Mouse (Mus musculus) hematopoietic stem cell, adult 5-6 weeks (primary cell): ENCODE data around the gene Gtf2ird1. TPM values are rescaled to one million over a fixed set of nuclear protein-coding genes. Genes with fewer than 3 reads are reported as not detected.

ENCODE experiments used
- ATAC-seq, 2 experiments: fragments of 125-278 bp in 1 of 2; replicated peaks in 1 of 2; 2 replicates each; pipeline ENCODE4 v1.8.0; 2016 to 2017; ENCODE audit warnings: inconsistent platforms in 2 of 2, mild to moderate bottlenecking in 2 of 2, moderate number of reproducible peaks in 2 of 2, low read depth in 1 of 2, moderate TSS enrichment in 1 of 2; ENCODE audit not compliant: low FRiP score in 2 of 2, poor library complexity in 2 of 2, severe bottlenecking in 2 of 2, insufficient read depth in 1 of 2, low TSS enrichment in 1 of 2
- total RNA-seq: library from RNA; stranded (forward); fragments of 172-1452, 232-1000 nt; gene quantifications from 2 replicates; pipeline ENCODE4 v1.2.3, GENCODE M21; 2017

The Gtf2ird1 gene
- total RNA-seq, 1 experiment from 2014 or later = 28.3 TPM

GRCm38 (mm10) chr5:134430087-134430486, 26.4 kb downstream of the Gtf2ird1 start:
- ATAC-seq = no peak

DNA sequence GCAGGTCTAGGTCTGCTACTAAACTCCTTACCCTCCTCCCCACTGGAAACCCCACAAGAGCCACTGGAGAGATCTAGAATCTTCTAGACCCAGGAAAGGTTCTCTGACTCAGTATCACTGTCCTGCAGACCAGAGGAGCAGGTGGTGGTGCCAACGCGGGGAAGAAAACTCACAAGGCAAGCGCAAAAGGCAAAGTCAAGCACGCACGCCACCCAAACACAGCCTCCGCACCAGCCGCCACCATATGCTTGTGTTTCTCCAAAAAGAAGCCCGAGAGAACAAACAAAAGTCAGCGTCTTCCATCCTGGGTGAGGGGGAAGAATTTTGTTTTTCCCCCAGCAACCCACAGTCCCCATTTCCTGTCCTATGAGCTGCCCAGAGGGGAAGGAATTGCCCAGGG, 28.9 kb downstream of the Gtf2ird1 start:
- no peak for ATAC-seq

DNA sequence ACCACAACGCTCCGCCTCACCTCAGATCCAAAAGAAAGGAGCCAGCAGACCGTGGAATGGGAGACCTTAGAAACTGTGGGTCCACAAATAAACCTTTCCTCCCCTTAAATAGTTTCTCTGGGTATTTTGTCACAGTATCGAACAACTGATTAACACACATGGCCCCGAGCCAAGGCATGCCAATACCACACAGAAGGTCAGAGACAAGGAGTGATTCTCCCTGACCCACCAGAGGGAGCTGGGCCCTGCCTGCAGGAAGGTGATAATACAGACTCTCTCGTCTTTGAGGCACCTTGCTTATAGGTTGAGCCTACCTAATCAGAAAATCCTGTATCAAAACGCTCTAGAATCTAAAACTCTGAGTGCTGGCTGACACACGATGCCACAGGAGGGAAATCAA, 30.9 kb downstream of the Gtf2ird1 start:
- no peak for ATAC-seq

- no peak for ATAC-seq
Observed at GRCm38 (mm10) chr5:134423930-134424329, 32.6 kb downstream of the Gtf2ird1 start.

DNA sequence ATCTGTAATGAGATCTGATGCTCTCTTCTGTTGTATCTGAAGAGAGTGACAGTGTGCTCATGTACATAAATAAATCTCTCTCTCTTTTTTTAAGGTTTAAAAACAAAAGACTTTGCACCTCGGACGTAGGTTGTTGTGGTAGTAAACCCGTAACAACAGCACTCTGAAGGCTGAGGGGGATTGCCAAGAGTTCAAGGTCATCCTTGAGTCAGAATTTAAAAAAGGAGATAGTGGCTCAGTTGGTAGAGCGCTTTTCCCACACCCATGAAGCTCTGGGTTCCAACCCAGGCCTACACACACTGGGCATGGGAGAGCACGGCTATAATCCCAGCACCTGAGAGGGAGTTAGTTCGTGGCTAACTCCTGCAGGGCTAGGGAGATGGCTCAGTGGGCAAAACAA, 33.1 kb downstream of the Gtf2ird1 start:
- ATAC-seq = no peak

DNA sequence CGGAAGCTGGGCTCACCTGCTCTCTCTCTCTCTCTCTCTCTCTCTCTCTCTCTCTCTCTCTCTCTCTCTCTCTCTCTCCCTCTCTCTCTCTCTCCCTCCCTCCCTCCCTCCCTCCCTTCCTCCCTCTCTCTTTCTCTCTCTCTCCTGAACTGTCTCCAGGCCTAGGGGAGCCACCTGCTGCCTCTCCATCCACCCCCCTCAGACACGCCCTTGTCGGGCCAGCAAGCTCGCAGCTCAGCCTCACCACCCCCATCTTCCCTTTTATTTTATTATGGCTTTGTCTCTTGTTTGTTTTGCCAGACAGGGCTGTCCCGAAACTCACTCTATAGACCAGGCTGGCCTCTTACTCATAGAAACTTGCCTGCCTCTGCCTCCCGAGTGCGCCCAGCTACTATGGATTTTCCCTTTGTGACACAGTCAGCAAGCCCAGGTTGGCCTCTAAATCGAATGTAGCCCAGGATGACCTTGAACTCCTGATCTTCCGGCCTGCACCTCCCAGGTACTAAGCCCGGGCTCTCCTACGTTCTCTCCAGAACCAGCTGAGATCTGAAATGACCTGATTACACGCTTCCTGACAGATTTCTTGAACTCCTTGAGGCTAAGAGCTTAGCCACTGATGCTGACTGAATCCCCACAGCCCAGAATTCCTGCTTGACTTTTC, 34.1 kb downstream of the Gtf2ird1 start:
- no peak for ATAC-seq

DNA sequence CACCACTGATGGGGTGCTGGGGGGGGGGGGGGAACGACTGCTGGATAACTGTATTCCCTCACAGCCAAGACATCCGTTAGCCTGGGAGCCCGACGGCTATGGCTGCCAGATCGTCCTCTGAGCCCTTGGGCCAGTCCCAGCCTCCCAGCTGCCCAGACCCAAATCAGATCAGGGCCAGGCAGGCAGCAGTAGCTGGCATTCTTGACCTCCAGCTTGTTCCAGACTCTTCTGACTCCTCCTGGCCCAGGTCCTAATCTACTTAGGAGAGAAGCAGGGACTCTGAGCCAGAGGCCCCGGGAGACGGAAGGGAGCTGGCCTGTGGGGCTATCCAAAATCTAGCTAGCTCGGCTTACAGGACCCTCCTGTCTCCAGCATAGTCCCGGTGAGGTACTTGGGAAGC, 35.5 kb downstream of the Gtf2ird1 start:
- ATAC-seq = no peak

- ATAC-seq = no peak
Observed at GRCm38 (mm10) chr5:134419700-134420099, 36.8 kb downstream of the Gtf2ird1 start.

DNA sequence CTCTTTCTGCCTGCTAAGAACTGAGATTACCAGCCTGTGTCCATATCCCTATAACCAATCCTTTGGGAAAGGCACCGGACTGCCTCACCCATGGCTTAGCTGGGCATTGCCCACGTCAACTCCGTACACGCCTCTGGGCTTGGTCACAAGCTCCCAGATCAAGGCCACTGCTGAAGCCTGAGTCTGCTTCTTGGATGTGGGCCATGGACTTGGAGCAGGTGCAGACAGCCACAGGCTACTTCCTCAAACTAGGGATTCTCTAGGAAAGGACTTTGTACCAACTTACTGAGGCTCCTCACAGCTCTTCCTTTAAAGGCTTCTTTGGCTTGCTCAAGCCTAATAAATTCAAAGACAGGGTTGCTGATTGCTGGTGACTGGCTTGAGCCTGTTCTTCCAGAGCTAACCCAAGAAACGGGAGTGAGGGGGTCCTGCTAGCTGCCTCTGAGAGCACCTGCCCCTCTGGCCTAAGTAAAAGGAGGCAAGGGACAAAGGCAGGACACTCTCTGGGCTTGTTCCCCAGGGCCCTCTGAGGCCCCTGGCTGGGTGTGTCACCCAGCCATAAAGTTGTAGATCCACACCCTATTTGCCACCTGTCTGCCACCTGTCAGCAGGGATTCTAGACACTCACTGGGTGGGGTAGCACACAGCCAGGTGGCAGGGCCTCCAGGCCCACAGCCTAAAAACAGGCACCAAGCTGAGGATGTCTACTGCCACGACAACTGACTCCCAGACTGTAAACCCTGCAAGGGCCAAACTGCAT, 38.0 kb downstream of the Gtf2ird1 start:
- ATAC-seq = peak in 1 of 2 experiments; percentile 59; a peak in 1 of 4 replicates

DNA sequence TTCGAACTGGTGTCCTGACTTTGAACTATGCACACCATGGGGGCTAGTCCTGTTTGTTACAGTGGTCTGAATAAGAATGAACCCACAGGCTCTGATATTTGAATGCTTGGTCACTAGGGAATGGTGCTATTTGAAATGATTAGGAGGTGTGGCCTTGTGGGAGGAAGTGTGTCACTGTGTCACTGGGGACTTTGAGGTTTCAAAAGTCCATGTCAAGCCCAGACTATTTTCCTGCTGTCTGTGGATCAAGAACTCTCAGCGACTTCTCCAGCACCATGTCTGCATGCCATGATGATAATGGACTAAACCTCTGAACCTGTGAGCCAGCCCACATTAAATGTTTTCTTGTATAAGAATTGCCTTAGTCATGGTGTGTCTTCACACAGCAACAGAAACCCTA, 44.2 kb downstream of the Gtf2ird1 start:
- peak; percentile 9 to 44; a peak in 2 of 4 replicates for ATAC-seq

GRCm38 (mm10) chr5:134410307-134410836, 46.1 kb downstream of the Gtf2ird1 start:
- no peak for ATAC-seq

- ATAC-seq = no peak
Observed at GRCm38 (mm10) chr5:134409606-134410306, 46.8 kb downstream of the Gtf2ird1 start.

GRCm38 (mm10) chr5:134408119-134408518, 48.4 kb downstream of the Gtf2ird1 start:
- no peak for ATAC-seq

GRCm38 (mm10) chr5:134401841-134402240, 54.7 kb downstream of the Gtf2ird1 start:
- ATAC-seq = no peak

DNA sequence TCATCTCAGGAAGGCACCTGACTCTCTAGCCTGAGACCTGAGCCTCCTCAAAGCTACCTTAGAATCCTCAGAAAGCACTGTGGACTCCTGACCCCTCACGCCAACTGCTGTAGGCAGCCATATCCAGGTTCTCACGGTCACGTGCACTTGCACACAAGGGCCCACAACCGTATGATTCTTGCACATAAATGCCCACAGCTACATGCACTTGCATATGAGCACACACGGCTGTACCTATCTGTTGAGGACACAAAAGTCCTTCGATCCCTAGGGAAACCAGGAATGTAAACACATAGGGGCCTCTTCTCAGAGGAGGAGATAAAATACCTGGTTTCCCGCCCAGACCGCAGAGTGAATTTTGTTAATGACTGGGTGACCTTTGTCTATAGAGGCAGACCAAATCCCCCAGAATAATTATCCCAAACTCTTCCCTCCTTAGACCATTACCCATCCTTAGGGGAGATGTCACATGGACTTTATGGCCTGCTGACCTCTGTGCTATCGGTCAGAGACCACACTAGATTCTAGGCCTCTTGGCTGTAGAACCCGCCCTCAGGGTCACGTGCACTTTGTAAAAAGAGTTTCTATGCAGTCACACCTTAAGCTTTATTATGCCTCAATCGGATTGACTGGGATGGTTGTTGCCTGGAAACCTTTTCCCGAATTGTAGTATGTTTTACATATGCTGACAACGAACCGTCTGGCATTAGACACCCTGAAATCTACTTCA, 58.9 kb downstream of the Gtf2ird1 start:
- no peak for ATAC-seq

GRCm38 (mm10) chr5:134396519-134396918, 60.0 kb downstream of the Gtf2ird1 start:
- no peak for ATAC-seq

DNA sequence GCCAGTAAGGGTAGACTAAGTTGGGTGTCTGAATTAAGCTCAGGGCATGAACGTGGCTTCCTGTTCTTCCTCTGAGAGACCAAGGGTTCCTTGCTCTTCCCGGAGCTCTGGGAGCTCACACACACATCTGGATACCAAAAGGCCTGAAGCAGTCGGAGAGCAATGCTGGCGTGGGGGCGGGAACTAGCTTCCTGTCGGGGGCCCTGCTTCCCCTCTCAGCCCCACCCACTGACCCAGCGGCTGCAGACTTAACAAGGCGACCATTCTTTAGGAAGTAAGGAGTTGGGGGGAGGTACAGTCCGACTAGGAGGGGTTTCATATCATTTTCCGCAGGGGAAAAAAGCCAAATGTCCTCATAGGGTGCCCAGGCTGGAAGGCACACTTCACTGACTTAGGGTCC, 61.9 kb downstream of the Gtf2ird1 start:
- peak; percentile 85 to 89 for ATAC-seq
